Comparison of ENCODE assay signal across 8 mouse cellular contexts in the genomic region with DNA sequence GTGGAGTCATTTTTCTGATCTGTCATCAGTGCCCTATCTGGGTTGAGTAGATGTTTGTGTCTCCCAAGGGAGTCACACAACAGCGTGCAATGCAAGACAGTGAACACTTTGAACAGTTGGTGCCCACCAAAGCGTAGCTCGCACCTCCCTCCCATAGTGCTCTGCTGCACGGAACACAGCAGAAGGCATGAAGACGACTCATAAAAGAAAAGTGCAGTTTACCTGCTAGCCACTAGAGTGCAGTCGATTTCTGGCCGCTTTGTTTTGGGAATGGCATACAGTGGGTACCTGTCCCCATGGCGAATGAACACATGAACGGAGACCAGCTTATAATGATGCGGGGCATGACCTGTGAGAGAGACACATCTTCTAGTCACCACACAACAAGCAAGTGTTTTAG. TPM values are rescaled to one million over a fixed set of nuclear protein-coding genes. Genes with fewer than 3 reads are reported as not detected.
DNase-seq lines count a peak whose midpoint lies in the region; ATAC-seq and TF ChIP-seq lines count a peak whose summit lies in the region.

No protein-coding gene starts in this region.

- peak; percentile 71 to 79 for DNase-seq in right cerebral cortex, postnatal 10 days (ENCODE audit: low spot score in 2 of 2)
- no peak for DNase-seq in right cerebral cortex, adult 18-20 months
- no peak for DNase-seq in forebrain, embryonic 11.5 days (ENCODE audit: low spot score)
- DNase-seq in thymus, postnatal 25 days = peak; percentile 13
- no peak for DNase-seq in layer of hippocampus, postnatal 36 days

- 0 out of 2 replicates have a peak, but pooled peaks have one; percentile 35 for TF ChIP-seq CTCF in bone marrow macrophage, adult 2 months (IDR thresholded peaks at IDR 0.05; ENCODE audit: low read depth, low read length)
- peak; percentile 88 for TF ChIP-seq CTCF in intestine, postnatal 0 days (IDR thresholded peaks at IDR 0.05; ENCODE audit: low read depth)

- no peaks in the 10 kb centered on the region for H3K9me3 ChIP-seq in forebrain, embryonic 11.5 days (ENCODE audit: control insufficient read depth, low read length)
- no peaks in the 10 kb centered on the region for H3K9me3 ChIP-seq in intestine, postnatal 0 days (ENCODE audit: control insufficient read depth)

- ATAC-seq in forebrain, embryonic 11.5 days (replicated peaks; ENCODE audit: low FRiP score) = peak; percentile 35; the same call in 1 of the 2 replicates
- ATAC-seq in intestine, postnatal 0 days = peak; percentile 15
- ATAC-seq in megakaryocyte, adult 5-6 weeks (ENCODE audit: poor library complexity, severe bottlenecking) = peak; percentile 49

- no peak overlapping the region for H3K9ac ChIP-seq in forebrain, embryonic 11.5 days (ENCODE audit: low read length)
- H3K9ac ChIP-seq in intestine, postnatal 0 days (ENCODE audit: low read depth, low read length) = no peak overlapping the region

- no peaks in the 10 kb centered on the region for H3K36me3 ChIP-seq in forebrain, embryonic 11.5 days (ENCODE audit: control insufficient read depth, insufficient read depth, low read length)
- H3K36me3 ChIP-seq in intestine, postnatal 0 days (ENCODE audit: control insufficient read depth, insufficient read depth) = peaks cover 15% of the 10 kb centered on the region; the same call in 1 of the 2 replicates

- no peak overlapping the region for H3K27ac ChIP-seq in bone marrow macrophage, adult 2 months (ENCODE audit: insufficient read depth, low read depth, low read length)
- H3K27ac ChIP-seq in forebrain, embryonic 11.5 days (ENCODE audit: low read depth, low read length) = no peak overlapping the region
- H3K27ac ChIP-seq in intestine, postnatal 0 days (ENCODE audit: low read depth, low read length) = no peak overlapping the region; the same call in 1 of the 2 replicates

- H3K27me3 ChIP-seq in forebrain, embryonic 11.5 days (ENCODE audit: control insufficient read depth, insufficient read depth, low read length) = no peaks in the 10 kb centered on the region
- no peaks in the 10 kb centered on the region for H3K27me3 ChIP-seq in intestine, postnatal 0 days (replicated peaks; ENCODE audit: control insufficient read depth, insufficient read depth, low read length)

- no peaks in the 10 kb centered on the region for H3K4me1 ChIP-seq in bone marrow macrophage, adult 2 months (ENCODE audit: control insufficient read depth, insufficient read depth, low read length)
- peaks cover 2% of the 10 kb centered on the region; the same call in 1 of the 2 replicates for H3K4me1 ChIP-seq in forebrain, embryonic 11.5 days (replicated peaks; ENCODE audit: control insufficient read depth, insufficient read depth, low read length)
- no peaks in the 10 kb centered on the region for H3K4me1 ChIP-seq in intestine, postnatal 0 days (replicated peaks; ENCODE audit: control insufficient read depth, insufficient read depth, low read length)

- H3K4me3 ChIP-seq in bone marrow macrophage, adult 2 months (ENCODE audit: insufficient read depth, low read length) = no peak overlapping the region
- no peak overlapping the region for H3K4me3 ChIP-seq in forebrain, embryonic 11.5 days (ENCODE audit: low read depth, low read length)
- H3K4me3 ChIP-seq in intestine, postnatal 0 days (ENCODE audit: low read depth, low read length) = no peak overlapping the region

- no peak for TF ChIP-seq POLR2A in bone marrow macrophage, adult 2 months (IDR thresholded peaks at IDR 0.05; ENCODE audit: borderline replicate concordance, low read depth, low read length)

- 40% methylated on average over 10 of the region's 10 CpGs for WGBS in forebrain, embryonic 11.5 days
- WGBS in intestine, postnatal 0 days = 33% methylated on average over 10 of the region's 10 CpGs

- H3K4me2 ChIP-seq in forebrain, embryonic 11.5 days (ENCODE audit: low read depth, low read length, severe bottlenecking) = no peak overlapping the region
- peak overlapping the region; percentile 9; the same call in 1 of the 2 replicates for H3K4me2 ChIP-seq in intestine, postnatal 0 days (replicated peaks; ENCODE audit: low read depth)

RNA-seq across cellular contexts. Expression of a gene that starts 53.6 kb away (rescaled TPM):
- 1.1 and 1.9 TPM in 2 replicates for polyA plus RNA-seq in bone marrow macrophage, adult 2 months (2012; ENCODE audit: insufficient read depth, insufficient read length, missing spikeins)
- polyA plus RNA-seq in forebrain, embryonic 11.5 days (2014; fragmentation: Nextera tagmentation; extraction: Ambion mirVana) = 34.0 and 39.0 TPM in 2 replicates
- polyA plus RNA-seq in intestine, postnatal 0 days (2015; fragmentation: Nextera tagmentation; extraction: Ambion mirVana) = 22.7 and 24.1 TPM in 2 replicates
- 36.0 and 37.4 TPM in 2 replicates for total RNA-seq in megakaryocyte, adult 5-6 weeks (2015)
- 33.6 and 38.6 TPM in 2 replicates for total RNA-seq in megakaryocyte, adult 5-6 weeks (2017)
- 10 to 100 TPM; 19.7 to 20.3 TPM for total RNA-seq in layer of hippocampus, postnatal 36 days (2021)

Comparison
In these comparisons a context has a peak if more than half of its experiments do, and no peak if none do; other contexts are left out.
1. DNase-seq: peak in right cerebral cortex, postnatal 10 days (2 of 2) and thymus, postnatal 25 days (single experiment); none in right cerebral cortex, adult 18-20 months (single experiment), forebrain, embryonic 11.5 days (single experiment) and layer of hippocampus, postnatal 36 days (0 of 2).
2. Peak in every context shown above with its lines, with median percentiles within 50 percentile points of each other: ATAC-seq.